Mouse (Mus musculus): Measurements from ENCODE around the gene Zscan12.

DNA sequence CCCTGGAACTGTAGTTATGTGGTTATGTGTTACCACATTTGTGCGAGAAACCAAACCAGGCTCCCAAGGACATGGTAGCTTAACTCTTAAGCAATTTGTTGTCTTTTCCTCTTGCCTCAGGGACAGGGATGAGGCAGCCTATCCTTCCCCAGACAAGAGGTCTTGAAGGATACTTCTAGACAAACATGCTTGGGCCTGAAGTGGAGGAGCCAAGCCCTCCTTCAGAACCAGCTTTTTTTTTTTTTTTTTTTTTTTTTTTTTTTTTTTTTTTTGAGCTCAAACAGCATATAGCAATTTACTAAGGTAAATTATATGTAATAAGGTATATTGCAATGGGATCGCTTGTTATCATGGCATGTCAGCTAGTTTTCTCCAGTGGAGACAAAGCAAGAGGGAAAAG lies 53.1 kb downstream of the Zscan12 start:
- no peak for TF ChIP-seq CTCF (IDR thresholded peaks at IDR 0.05; ENCODE audit: low read depth)
- no peak for TF ChIP-seq EP300 (IDR thresholded peaks at IDR 0.05; ENCODE audit: low read depth)

Measured in liver, postnatal 0 days (tissue).